Mouse (Mus musculus): ENCODE results near the gene Cyp3a59. TPM values are rescaled to one million over a fixed set of nuclear protein-coding genes. Genes with fewer than 3 reads are reported as not detected.

Gene Cyp3a59
- not detected for total RNA-seq (2023)

DNA sequence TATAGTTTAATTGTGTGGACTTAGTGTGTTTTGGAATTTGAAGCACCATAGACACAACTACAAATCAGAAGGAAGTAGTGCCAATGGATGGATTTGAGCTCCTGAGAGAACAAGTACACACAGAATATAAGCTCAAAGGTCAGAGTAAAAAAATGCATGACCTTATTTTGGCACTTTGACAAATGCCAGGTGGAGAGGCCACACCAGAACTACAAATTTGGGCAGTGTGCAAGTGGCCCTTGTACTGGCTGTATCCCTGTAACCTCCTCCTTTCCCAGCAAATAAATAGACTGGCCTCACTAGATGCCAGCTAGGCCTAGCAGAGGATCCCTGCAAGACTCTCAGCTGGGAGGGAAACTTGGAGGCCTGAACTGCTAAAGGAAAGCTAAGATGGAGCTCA, at the start of gene Cyp3a59:
Gene Cyp3a59 (plus strand): TSS at position 313 of the 400 bp plus-strand sequence.

GRCm38 (mm10) chr5:146160439-146160838, 81.4 kb downstream of the Cyp3a59 start, which contains the start of gene Gm5565:
Gm5565 (minus strand) TSS chr5:146160539.

Other genes with a start within 250 kb of the Cyp3a59 start
- gene Cyp3a11, start 199.3 kb upstream of the Cyp3a59 start, total RNA-seq (2023), result not detected
- gene Cyp3a25, start 69.6 kb upstream of the Cyp3a59 start, total RNA-seq (2023), result not detected
- not detected for gene Gm5565, start 81.3 kb downstream of the Cyp3a59 start, total RNA-seq (2023)
- gene Gm6309, start 91.5 kb downstream of the Cyp3a59 start, total RNA-seq (2023), result not detected
- gene 1700001J03Rik, start 106.0 kb downstream of the Cyp3a59 start, total RNA-seq (2023), result 2.6 TPM
- 48.2 TPM for gene Rnf6, start 142.3 kb downstream of the Cyp3a59 start, total RNA-seq (2023)
- gene Cdk8, start 152.0 kb downstream of the Cyp3a59 start, total RNA-seq (2023), result 63.6 TPM